Mouse (Mus musculus) T-helper 2 cell (primary cell): ENCODE results near the gene Il1f6.
"Not testable (repeated sequence)": the region's sequence is repeated elsewhere in the genome, so short reads cannot be mapped to it uniquely, and the experiment has no call there.

Experiments
- in situ Hi-C: fragments of 300-600 bp; cut with MboI, MseI; formaldehyde crosslinking; loops from one replicate; pipeline ENCODE4 v1.15.1; 2025; ENCODE audit warnings: high pct_unique_total_duplicates

Il1f6 gene

GRCm38 (mm10) chr2:24215118-24215517 is at the start of gene Il1f6:
Gene Il1f6 (plus strand): TSS chr2:24215418.
- in situ Hi-C loops: no loop called here

GRCm38 (mm10) chr2:24181683-24182331 is 33.4 kb upstream of the Il1f6 start:
- in situ Hi-C loops: not testable (repeated sequence)

GRCm38 (mm10) chr2:24182423-24183147 is 32.6 kb upstream of the Il1f6 start:
- in situ Hi-C loops: not testable (repeated sequence)

- in situ Hi-C loops: not testable (repeated sequence)
Measured at GRCm38 (mm10) chr2:24184092-24184491, 31.1 kb upstream of the Il1f6 start.

GRCm38 (mm10) chr2:24186176-24186575 is 29.0 kb upstream of the Il1f6 start, which contains the start of gene Il1f9:
Gene Il1f9 (plus strand): TSS chr2:24186476.
- in situ Hi-C loops: no loop called here

GRCm38 (mm10) chr2:24187585-24187984 is 27.6 kb upstream of the Il1f6 start:
- in situ Hi-C loops: no loop called here

- in situ Hi-C loops: no loop called here
Measured at GRCm38 (mm10) chr2:24188189-24188588, 27.0 kb upstream of the Il1f6 start.

- in situ Hi-C loops: no loop called here
Measured at GRCm38 (mm10) chr2:24227191-24227590, 12.0 kb downstream of the Il1f6 start.

- in situ Hi-C loops: loop anchor here (5.0 kb wide), 1 partner anchor 115 kb away; the partner anchor contains the start of gene Il1f8
Measured at GRCm38 (mm10) chr2:24267503-24267902, 52.3 kb downstream of the Il1f6 start.

GRCm38 (mm10) chr2:24273619-24274018 is 58.4 kb downstream of the Il1f6 start:
- in situ Hi-C loops: no loop called here

GRCm38 (mm10) chr2:24275146-24275545 is 59.9 kb downstream of the Il1f6 start:
- in situ Hi-C loops: no loop called here
